Mouse (Mus musculus) ES-Bruce4 (cell line): ENCODE data around the gene Dhx37. TPM values are rescaled to one million over a fixed set of nuclear protein-coding genes. Genes with fewer than 3 reads are reported as not detected.
"Not testable (repeated sequence)": the region's sequence is repeated elsewhere in the genome, so short reads cannot be mapped to it uniquely, and the experiment has no call there.

Source experiments
- H3K27ac ChIP-seq: 2 replicates; pipeline ENCODE4 v1.5.1; 2012; ENCODE audit warnings: low read length, inconsistent platforms; ENCODE audit not compliant: insufficient read depth
- H3K27me3 ChIP-seq: 2 replicates; pipeline ENCODE4 v1.6.1; 2012; ENCODE audit warnings: mild to moderate bottlenecking, low read length, inconsistent platforms; ENCODE audit not compliant: control insufficient read depth, poor library complexity, insufficient read depth, severe bottlenecking
- H3K36me3 ChIP-seq: 2 replicates; pipeline ENCODE4 v1.6.1; 2012; ENCODE audit warnings: inconsistent platforms, mild to moderate bottlenecking, low read length, moderate library complexity; ENCODE audit not compliant: control insufficient read depth, poor library complexity, insufficient read depth, severe bottlenecking
- H3K4me1 ChIP-seq: one replicate; pipeline ENCODE4 v1.8.1; 2011; ENCODE audit warnings: low read length; ENCODE audit not compliant: control insufficient read depth, insufficient read depth
- H3K4me3 ChIP-seq: 2 replicates; pipeline ENCODE4 v1.5.1; 2011; ENCODE audit warnings: low read depth, mild to moderate bottlenecking, low read length
- H3K9ac ChIP-seq: 2 replicates; pipeline ENCODE4 v1.6.1; 2012; ENCODE audit warnings: low read depth, mild to moderate bottlenecking, inconsistent platforms; ENCODE audit not compliant: poor library complexity, severe bottlenecking
- H3K9me3 ChIP-seq: replicated peaks from 2 replicates; pipeline ENCODE4 v1.6.1; 2012; ENCODE audit warnings: mild to moderate bottlenecking, low read length, inconsistent platforms; ENCODE audit not compliant: control insufficient read depth, poor library complexity, insufficient read depth, severe bottlenecking
- CTCF ChIP-seq: IDR thresholded peaks from one replicate; pipeline ENCODE4 v1.8.1; 2011; ENCODE audit warnings: low read depth, low read length
- EP300 ChIP-seq: IDR thresholded peaks from 2 replicates; pipeline ENCODE4 v1.6.1; 2011; ENCODE audit warnings: low read depth, low read length; ENCODE audit not compliant: insufficient read depth
- POLR2A ChIP-seq: IDR thresholded peaks from one replicate; pipeline ENCODE4 v1.8.1; 2011; ENCODE audit warnings: low read length; ENCODE audit not compliant: insufficient read depth
- polyA plus RNA-seq: library from polyadenylated mRNA; stranded (reverse); fragments of >200 nt; gene quantifications from 2 replicates; pipeline ENCODE4 v1.2.4, GENCODE M21; 2011; ENCODE audit warnings: low read depth; ENCODE audit not compliant: missing spikeins, insufficient read depth, insufficient read length

Dhx37 gene
- polyA plus RNA-seq, 1 experiment = 35.2 TPM

- Histone ChIP-seq H3K4me3 (no peak overlapping the region), H3K4me1 (no peaks in the 10 kb centered on the region), H3K36me3 (peaks cover 10% of the 10 kb centered on the region), H3K9ac (no peak overlapping the region), H3K27ac (no peak overlapping the region), H3K9me3 (no peaks in the 10 kb centered on the region), H3K27me3 (no peaks in the 10 kb centered on the region)
- TF ChIP-seq EP300 (no peak), POLR2A (no peak), CTCF (no peak)
Measured at GRCm38 (mm10) chr5:125391609-125392008, 42.3 kb downstream of the Dhx37 start.

- Histone ChIP-seq H3K27ac (no peak overlapping the region), H3K27me3 (no peaks in the 10 kb centered on the region), H3K4me1 (no peaks in the 10 kb centered on the region), H3K9ac (no peak overlapping the region), H3K9me3 (no peaks in the 10 kb centered on the region), H3K36me3 (peaks cover 11% of the 10 kb centered on the region), H3K4me3 (no peak overlapping the region)
- no peak for TF ChIP-seq POLR2A
- TF ChIP-seq EP300 = no peak
- TF ChIP-seq CTCF = no peak
Measured at GRCm38 (mm10) chr5:125390906-125391477, 42.9 kb downstream of the Dhx37 start.

- Histone ChIP-seq H3K36me3 (peaks cover 20% of the 10 kb centered on the region), H3K27ac (peak within 1 kb of the TSS; percentile 52), H3K9ac (peak within 1 kb of the TSS; percentile 97), H3K4me1 (no peaks in the 10 kb centered on the region), H3K4me3 (peak within 1 kb of the TSS; percentile 93), H3K27me3 (no peaks in the 10 kb centered on the region), H3K9me3 (no peaks in the 10 kb centered on the region)
- no peak for TF ChIP-seq CTCF
- peak; percentile 98 for TF ChIP-seq POLR2A
- peak; percentile 90 for TF ChIP-seq EP300
Measured at GRCm38 (mm10) chr5:125389579-125390441, 44.1 kb downstream of the Dhx37 start, which contains the start of gene Ubc. TSS of gene Ubc (minus strand) at chr5:125390202.

GRCm38 (mm10) chr5:125389131-125389578, 44.8 kb downstream of the Dhx37 start, which contains the start of gene Gm10382:
TSS of gene Gm10382 (plus strand) at chr5:125389322.
- no peaks in the 10 kb centered on the region for H3K4me1 ChIP-seq
- TF ChIP-seq POLR2A (no peak), CTCF (no peak), EP300 (no peak)
- H3K9ac ChIP-seq = peak within 1 kb of the TSS; percentile 97
- H3K4me3 ChIP-seq = peak within 1 kb of the TSS; percentile 93
- H3K27me3 ChIP-seq = no peaks in the 10 kb centered on the region
- H3K27ac ChIP-seq = peak within 1 kb of the TSS; percentile 52
- no peaks in the 10 kb centered on the region for H3K9me3 ChIP-seq
- peaks cover 23% of the 10 kb centered on the region for H3K36me3 ChIP-seq

- H3K9me3 ChIP-seq = no peaks in the 10 kb centered on the region
- no peak for TF ChIP-seq CTCF
- no peak for TF ChIP-seq EP300
- TF ChIP-seq POLR2A = no peak
- H3K36me3 ChIP-seq = peaks cover 23% of the 10 kb centered on the region
- peak overlapping the region; percentile 93 for H3K4me3 ChIP-seq
- no peaks in the 10 kb centered on the region for H3K27me3 ChIP-seq
- H3K27ac ChIP-seq = no peak overlapping the region
- H3K9ac ChIP-seq = peak overlapping the region; percentile 97
- no peaks in the 10 kb centered on the region for H3K4me1 ChIP-seq
Measured at GRCm38 (mm10) chr5:125388358-125389092, 45.4 kb downstream of the Dhx37 start.

- not testable (repeated sequence) for H3K27me3 ChIP-seq, H3K9me3 ChIP-seq, H3K4me1 ChIP-seq, H3K4me3 ChIP-seq, H3K9ac ChIP-seq, H3K27ac ChIP-seq
- H3K36me3 ChIP-seq = peaks cover 23% of the 10 kb centered on the region
Measured at GRCm38 (mm10) chr5:125387295-125387694, 46.6 kb downstream of the Dhx37 start.
